Mouse (Mus musculus) colon, adult 2 months (tissue): Measurements from ENCODE around the gene Klc2. TPM values are rescaled to one million over a fixed set of nuclear protein-coding genes. Genes with fewer than 3 reads are reported as not detected.

ENCODE experiments used
- polyA plus RNA-seq: library from polyadenylated mRNA; depleted of rRNA; stranded (reverse); fragments of >200 nt; gene quantifications from 2 replicates; pipeline ENCODE4 v1.2.3, GENCODE M21; 2012; rRNA removed

Gene Klc2
- polyA plus RNA-seq: 26.5 and 30.6 TPM in 2 replicates

DNA sequence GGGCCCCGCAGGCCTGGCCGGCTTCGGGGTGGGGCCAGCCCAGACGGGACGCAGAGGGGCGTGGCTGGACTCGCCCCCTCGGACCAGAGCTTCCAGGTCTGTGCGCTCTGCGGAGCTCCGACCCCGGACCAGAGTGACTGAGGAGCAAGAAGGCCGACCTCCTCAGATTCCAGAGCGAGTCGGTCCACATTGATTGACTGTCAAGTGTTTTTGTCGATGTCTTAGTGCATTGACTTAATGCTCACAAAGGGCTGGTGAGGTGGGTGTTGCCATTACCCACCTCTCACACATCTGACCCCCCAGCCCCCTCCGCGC, at the start of gene Klc2:
Gene Klc2, minus strand, starts transcription at position 177 of the 315 bp plus-strand sequence.

DNA sequence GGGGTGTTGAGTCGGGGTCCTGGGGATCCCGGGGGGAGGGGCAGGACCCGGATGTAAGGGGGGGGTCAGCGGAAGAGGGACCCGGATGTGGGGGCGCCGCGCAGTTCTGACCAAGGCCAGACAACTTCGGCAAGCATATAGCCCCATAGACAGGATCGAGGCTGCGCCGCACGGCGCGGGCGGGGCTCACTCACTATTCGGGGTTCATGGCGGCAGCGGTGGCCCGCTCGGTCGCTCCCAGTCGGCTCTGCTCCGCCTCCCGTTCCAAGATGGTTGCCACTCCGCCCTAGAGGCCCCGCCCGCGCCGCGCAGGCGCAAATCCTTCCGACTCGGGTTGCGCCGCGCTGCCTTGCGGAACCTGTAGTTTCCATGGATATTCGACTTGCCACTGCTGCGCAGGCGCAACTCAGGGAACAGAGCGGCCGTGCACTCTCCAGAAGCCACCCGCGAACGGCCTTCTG, 11.6 kb downstream of the Klc2 start, which contains the start of gene Rab1b:
Gene Rab1b, minus strand, starts transcription at position 342 of the 461 bp plus-strand sequence.

GRCm38 (mm10) chr19:5098363-5099143, 19.8 kb downstream of the Klc2 start, which contains the start of gene Cnih2:
TSS of gene Cnih2 (minus strand) at chr19:5098521.

DNA sequence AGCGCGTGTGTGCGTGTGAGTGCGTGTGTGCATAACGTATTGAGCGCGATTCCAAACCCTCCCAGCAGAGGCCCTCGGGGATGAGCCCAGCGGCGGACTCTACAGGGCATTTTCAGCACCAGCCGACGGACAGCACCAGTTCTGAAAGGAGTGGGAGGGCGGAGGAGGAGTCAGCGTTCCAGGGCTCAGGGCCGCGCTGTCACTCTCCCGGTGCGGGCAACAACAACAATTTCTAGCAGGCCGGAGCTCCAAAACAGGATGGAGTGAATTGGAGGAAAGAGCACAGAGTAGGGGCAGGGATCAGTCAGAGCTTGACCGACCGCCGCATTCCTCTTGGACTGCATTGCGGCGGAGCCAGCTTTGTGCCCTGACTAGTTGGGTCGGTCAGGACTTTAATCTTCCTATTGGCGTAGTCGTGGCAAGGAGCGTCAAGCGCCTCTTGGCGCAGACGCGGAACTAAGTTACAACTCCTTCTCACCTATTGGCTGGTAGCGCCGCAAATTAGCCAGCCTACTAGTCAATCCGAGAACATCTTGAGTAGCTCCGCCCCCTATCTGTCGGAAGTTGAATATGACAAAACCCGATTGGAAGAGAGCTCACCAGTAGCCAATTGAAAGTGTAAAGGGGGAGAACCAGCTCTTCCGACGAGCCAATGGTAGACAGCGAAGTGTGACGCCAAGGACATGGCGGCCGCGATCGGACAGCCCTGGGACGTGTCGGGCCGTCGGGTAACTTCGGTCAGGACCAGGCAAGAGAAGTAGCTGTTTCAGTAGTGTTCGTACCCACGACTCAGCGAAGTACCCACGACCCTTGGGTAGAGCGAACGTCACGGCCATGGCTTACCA, 30.3 kb downstream of the Klc2 start, which contains the start of gene Yif1a:
Gene Yif1a, plus strand, starts transcription at position 655 of the 845 bp plus-strand sequence.

DNA sequence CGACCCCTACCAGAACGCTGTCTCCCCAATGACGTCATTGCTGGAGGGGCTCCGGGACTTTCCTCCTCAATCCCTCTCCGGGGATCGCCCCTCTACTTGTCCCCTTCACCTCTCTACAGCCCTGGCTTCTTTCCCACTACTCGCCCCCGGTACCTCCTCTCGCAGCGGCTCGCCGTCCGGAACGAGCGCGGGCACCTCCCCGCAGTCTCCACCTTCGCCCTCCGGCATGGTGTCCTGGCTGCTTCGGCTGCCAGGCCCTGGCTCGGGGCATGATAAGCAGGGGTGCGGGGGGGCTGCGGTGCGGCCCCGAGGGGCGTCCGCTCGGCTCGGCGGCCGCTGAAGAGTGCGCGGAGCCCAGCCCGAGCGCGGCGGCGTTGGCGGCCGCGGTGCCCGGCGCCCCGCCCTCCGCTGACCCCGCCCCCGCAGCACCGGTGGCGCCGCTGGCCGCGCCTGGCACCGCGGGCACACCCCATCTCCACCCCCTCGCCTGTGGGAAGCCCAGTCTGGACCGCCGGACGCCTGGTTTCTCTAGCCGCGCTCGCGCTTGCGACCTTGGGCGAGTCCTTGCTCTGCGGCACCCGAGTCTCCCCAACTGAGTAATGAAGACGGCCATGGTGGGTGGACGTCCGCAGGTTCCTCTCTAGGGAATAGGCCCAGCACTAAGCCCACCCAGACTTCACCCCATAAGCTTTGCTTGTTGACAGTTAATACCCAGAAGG, 33.1 kb downstream of the Klc2 start, which contains the start of gene Tmem151a:
Gene Tmem151a, minus strand, starts transcription at position 387 of the 719 bp plus-strand sequence.

DNA sequence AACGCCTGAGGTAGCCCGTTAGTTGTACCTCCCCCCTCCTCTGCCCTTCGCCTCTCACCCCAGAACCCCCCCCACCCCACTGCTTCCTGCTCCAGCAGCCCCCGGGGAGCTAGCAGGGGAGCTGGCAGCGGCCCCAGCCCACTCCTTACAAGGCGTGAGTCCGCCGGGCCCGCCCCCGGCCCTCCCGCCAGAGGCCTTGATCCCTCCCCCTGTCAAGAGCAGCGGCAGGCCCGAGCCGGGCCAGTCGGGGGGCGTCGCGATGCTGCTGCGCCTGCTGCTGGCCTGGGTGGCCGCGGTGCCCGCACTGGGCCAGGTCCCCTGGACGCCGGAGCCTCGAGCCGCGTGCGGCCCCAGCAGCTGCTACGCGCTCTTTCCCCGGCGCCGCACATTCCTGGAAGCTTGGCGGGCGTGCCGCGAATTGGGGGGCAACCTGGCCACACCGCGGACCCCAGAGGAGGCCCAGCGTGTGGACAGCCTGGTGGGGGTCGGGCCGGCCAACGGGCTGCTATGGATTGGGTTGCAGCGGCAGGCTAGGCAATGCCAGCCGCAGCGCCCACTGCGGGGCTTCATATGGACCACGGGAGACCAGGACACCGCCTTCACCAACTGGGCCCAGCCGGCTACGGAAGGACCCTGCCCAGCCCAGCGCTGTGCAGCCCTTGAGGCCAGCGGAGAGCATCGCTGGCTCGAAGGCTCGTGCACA, 50.3 kb downstream of the Klc2 start, which contains the start of gene Cd248:
Gene Cd248, plus strand, starts transcription at position 212 of the 703 bp plus-strand sequence.

Other genes starting within 250 kb of the Klc2 start
- 0.58 TPM in 2 replicates for gene Actn3, start 240.7 kb downstream of the Klc2 start, polyA plus RNA-seq
- 31.6 and 38.3 TPM in 2 replicates for gene Zdhhc24, start 239.9 kb downstream of the Klc2 start, polyA plus RNA-seq
- gene Bbs1, start 211.9 kb downstream of the Klc2 start, polyA plus RNA-seq: 2.6 and 3.9 TPM in 2 replicates
- 191 and 196 TPM in 2 replicates for gene Dpp3, start 190.3 kb downstream of the Klc2 start, polyA plus RNA-seq
- gene Peli3, start 175.4 kb downstream of the Klc2 start, polyA plus RNA-seq: 3.7 and 3.9 TPM in 2 replicates
- 19.4 and 21.0 TPM in 2 replicates for gene Mrpl11, start 156.4 kb downstream of the Klc2 start, polyA plus RNA-seq
- gene Npas4, start 128.2 kb downstream of the Klc2 start, polyA plus RNA-seq: 2.5 and 3.3 TPM in 2 replicates
- gene Slc29a2, start 94.7 kb downstream of the Klc2 start, polyA plus RNA-seq: 9.9 and 14.0 TPM in 2 replicates
- gene B4gat1, start 79.7 kb downstream of the Klc2 start, polyA plus RNA-seq: 23.4 and 23.6 TPM in 2 replicates
- gene AC124502.3, start 79.7 kb downstream of the Klc2 start, polyA plus RNA-seq: 1.2 and 2.4 TPM in 2 replicates
- gene Brms1, start 77.2 kb downstream of the Klc2 start, polyA plus RNA-seq: 48.4 and 51.7 TPM in 2 replicates
- 14.7 and 15.9 TPM in 2 replicates for gene Rin1, start 68.1 kb downstream of the Klc2 start, polyA plus RNA-seq
- 28.2 and 34.2 TPM in 2 replicates for gene Cd248, start 50.5 kb downstream of the Klc2 start, polyA plus RNA-seq
- gene Tmem151a, start 33.0 kb downstream of the Klc2 start, polyA plus RNA-seq: 3.9 and 4.2 TPM in 2 replicates
- gene Yif1a, start 30.0 kb downstream of the Klc2 start, polyA plus RNA-seq: 254 and 277 TPM in 2 replicates
- 3.3 and 4.0 TPM in 2 replicates for gene Cnih2, start 20.0 kb downstream of the Klc2 start, polyA plus RNA-seq
- 211 and 244 TPM in 2 replicates for gene Rab1b, start 11.5 kb downstream of the Klc2 start, polyA plus RNA-seq
- 12.2 and 14.3 TPM in 2 replicates for gene Pacs1, start 154.6 kb upstream of the Klc2 start, polyA plus RNA-seq
- 98.0 and 109 TPM in 2 replicates for gene Sf3b2, start 176.9 kb upstream of the Klc2 start, polyA plus RNA-seq
- gene Gal3st3, start 179.8 kb upstream of the Klc2 start, polyA plus RNA-seq: 0.16 and 0.31 TPM in 2 replicates
- gene Catsper1, start 217.2 kb upstream of the Klc2 start, polyA plus RNA-seq: not detected in 2 replicates
- gene Cst6, start 231.0 kb upstream of the Klc2 start, polyA plus RNA-seq: 7.1 and 14.1 TPM in 2 replicates
- gene Eif1ad, start 248.2 kb upstream of the Klc2 start, polyA plus RNA-seq: 19.8 and 21.3 TPM in 2 replicates
- 71.2 and 91.0 TPM in 2 replicates for gene Banf1, start 248.6 kb upstream of the Klc2 start, polyA plus RNA-seq